Mouse (Mus musculus) lung, postnatal 0 days (tissue): ENCODE measurements around the gene Srcin1.

Source experiments
- CTCF ChIP-seq: IDR thresholded peaks from 2 replicates; pipeline ENCODE4 v1.5.1; 2016; ENCODE audit warnings: antibody characterized with exemption, mild to moderate bottlenecking
- EP300 ChIP-seq: IDR thresholded peaks from 2 replicates; pipeline ENCODE4 v1.6.1; 2016; ENCODE audit warnings: antibody characterized with exemption, mild to moderate bottlenecking, control low read depth

- TF ChIP-seq CTCF (no peak), EP300 (no peak)
Measured at GRCm38 (mm10) chr11:97469828-97470227, 106.2 kb downstream of the Srcin1 start.
